Mouse (Mus musculus) erythroid progenitor cell, adult 5-6 weeks (primary cell): Measurements from ENCODE around the gene Cep41. TPM values are rescaled to one million over a fixed set of nuclear protein-coding genes. Genes with fewer than 3 reads are reported as not detected.

Experiments
- ATAC-seq: replicated peaks from 2 replicates; pipeline ENCODE4 v1.8.0; 2016; ENCODE audit warnings: moderate number of reproducible peaks, mild to moderate bottlenecking, moderate TSS enrichment, inconsistent platforms; ENCODE audit not compliant: poor library complexity, low FRiP score, severe bottlenecking
- total RNA-seq, 2 experiments: library from RNA; stranded (forward) in 1 of 2; stranded (reverse) in 1 of 2; fragments of 150-400 nt in 1 of 2; fragments of 186-747, 209-891 nt in 1 of 2; gene quantifications; 2 replicates each; pipeline versions ENCODE4 v1.2.3 to v1.2.4; 2015 to 2017; ENCODE audit warnings: low replicate concordance in 2 of 2

Gene Cep41
- total RNA-seq, 2 experiments from 2014 or later, result 3.1 to 49.0 TPM

DNA sequence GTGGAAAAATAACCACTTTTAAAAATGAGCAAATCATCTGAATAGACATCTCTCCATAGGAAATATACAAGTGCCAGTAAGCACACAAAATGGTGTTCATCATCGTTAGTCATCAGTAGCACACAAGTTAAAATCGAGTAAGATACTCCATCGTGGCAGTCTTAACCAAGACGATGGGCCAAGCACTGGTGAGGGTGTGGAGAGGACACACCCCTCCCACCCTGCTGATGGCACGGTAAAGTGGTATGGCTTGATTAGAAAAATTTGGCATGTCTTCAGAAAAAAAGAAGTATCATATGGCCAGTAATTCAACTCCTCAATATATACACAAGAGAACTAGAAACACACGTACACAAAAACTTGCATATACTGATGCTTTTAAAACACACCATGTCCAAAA is 17.0 kb downstream of the Cep41 start:
- peak; percentile 93 for ATAC-seq

DNA sequence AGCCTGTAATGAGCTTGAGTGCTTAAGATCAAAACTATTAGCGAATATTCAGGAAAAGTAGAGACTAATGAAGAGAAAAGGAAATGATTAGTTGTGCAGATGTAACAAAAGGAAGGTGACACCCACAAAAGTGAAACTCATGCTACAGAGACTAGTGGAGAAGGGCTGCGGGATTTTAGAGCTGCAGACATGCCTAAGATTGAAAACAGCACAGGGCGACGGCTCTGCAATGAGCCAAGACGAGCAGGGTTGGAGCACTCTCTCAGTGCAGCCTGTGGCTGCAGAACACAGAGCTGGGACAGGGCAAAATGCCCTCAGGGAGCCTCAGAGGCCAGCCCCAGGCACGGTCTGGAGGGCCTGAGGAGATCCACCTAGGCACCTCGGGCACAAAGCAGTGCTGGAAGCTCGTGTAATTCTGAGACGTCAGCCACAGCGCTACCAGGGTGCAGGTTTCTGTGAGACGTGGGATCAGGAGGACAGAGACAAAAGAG is 18.2 kb downstream of the Cep41 start:
- ATAC-seq, result no peak

DNA sequence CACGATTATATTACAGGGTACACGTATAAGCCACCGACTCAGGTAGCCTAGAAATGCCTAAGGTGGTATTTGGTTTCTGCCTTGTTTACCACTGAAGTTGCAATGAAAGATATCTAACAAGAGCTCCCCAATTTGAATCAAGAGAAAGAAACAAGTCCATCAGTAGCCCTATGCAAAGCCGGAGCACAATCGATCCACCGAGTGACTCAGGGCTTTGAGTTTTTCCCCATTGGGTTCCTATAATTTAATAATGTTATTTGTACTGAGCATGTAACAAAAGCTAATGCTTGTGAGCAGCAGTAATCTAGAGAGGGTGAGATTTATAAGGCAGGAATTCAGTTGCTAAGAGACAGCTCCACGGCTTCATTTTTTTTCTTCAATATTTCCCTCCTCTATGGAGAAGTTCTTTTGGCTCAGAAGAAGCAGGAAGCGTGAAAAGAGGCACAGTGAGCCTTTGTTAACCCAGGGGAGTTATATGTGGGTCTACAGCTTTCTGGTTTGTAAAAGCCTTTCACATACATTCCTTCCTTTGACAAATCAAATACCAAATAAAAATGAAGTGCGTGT is 18.8 kb downstream of the Cep41 start:
- no peak for ATAC-seq

DNA sequence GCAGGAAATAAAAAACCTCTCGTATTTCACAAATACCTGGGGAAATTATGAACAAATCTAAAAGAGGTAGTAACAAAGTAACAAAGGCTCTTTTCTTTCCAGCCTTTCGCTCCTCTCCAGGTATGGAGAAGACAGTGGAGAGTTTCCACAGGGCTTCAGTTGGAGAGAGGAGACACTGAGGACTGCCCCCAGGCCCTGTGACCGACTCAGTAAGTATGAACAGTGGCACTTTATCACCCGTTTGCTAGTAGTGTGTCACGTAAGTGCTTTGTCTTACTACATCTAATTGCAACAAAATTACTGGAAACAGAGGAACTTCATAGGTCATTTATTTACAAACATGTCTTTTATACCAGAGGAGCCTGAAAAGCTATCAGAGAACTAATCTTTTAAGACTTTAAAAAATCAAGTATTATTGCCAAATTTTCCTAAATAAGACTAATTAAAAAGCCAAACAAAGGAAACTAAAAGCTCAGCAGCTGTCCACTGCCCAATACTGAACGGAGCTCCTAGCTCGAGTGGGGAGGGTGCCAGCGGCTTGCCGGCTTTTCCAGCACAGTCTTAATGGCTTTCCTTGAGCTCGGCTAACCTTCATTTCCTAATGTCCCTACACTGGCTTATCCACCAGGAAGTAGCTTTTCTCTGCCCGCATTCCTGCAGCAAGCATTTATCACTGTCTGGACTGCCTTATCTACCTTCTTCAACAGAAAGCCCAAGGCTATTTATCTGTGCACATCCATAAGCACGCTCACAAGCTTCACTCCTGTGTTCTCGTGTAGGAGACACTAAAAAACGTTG is 19.6 kb downstream of the Cep41 start:
- peak; percentile 43; the same call in 1 of the 2 replicates for ATAC-seq

DNA sequence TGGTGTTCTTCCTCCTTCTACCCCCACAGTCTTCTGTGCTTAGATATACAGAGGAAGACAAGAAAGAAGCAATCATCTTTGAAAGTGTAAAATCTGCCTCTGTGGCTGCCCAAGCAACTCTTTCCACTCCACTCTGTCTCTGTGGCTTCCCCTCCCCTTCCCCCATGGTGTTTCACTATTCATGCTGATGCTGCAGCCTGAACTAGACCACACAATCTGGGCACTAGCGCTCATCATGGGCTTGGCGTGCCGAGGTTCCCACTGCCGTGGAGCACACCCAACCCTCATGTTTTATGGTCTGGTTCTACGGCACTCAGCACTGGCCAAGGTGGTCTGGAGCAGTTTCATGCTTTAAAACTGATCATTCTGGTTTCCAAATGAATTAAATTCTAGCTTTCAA is 21.9 kb downstream of the Cep41 start:
- ATAC-seq, result no peak

DNA sequence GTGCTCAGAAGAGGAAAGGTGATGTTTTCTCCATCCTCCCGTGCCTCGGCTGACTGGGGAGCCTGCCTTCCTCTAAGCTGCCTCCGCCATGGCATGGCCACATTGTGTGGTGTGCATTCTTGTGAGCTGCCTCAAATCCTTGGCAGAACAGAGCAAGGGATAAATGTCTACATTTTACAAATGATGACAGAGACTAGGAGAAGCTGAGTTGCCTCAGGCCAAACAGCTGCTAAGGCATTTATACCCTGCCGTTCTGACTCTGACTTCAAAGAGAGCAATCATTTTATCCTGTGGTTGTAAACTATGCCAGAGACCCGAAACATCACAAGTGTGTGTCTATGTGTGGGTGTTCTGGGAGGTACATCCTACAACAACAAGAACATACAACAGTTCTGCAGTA is 26.0 kb downstream of the Cep41 start:
- no peak for ATAC-seq

DNA sequence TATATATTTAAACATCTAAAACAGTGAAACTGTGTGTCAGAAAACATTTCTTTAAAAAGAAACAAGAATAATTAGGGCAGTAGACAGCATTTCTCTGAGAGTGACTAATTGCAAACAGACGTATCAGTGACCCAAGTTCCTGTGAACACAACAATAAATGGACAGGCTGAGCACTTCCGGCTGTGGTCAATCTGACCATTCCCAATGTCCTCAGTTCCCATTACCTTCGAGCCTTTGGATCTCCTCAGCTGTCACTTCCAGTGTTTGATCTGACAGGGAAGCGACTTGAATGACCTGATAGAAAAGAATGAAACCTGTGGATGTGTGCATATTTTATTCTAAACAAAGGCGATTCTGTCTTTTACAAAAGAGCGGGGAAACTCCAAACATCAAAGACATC is 27.5 kb downstream of the Cep41 start:
- no peak for ATAC-seq

DNA sequence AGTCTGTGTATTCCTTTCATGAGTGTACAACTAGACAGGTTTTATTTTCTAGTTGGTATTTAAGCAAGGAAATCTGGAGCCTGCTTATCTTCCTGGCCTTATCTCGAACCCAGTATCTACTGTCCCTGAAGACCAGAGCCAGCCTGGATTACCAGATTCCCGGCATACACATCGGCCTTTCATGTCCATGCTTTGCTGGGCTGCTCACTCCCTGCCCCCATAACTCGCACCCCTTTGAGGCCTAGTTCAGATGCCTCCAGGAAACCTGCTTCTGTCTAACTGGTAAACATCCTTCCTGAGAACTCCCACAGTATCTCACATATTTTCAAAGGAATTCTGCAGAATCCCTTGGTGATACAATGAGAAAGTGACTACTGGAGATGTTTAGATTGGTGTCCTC is 28.3 kb downstream of the Cep41 start:
- ATAC-seq, result no peak

DNA sequence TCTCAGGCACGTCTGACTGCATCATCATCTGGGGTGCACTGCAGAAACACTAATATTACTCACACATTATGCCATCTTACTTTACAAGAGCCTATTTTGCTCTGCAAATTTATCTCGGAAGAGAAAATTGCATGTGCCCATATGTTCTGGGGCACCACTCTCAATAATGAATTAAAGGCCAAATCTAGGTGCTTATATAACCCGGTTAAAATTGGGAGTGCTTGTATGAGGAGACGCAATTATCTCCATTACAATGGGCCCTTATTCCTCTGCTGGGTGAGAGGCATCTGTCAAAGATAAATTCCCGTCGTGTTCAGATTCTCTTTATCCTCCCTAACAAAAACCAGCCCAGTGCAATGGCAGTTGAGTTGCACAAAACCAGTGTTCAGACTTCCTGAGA is 28.8 kb downstream of the Cep41 start:
- no peak for ATAC-seq

DNA sequence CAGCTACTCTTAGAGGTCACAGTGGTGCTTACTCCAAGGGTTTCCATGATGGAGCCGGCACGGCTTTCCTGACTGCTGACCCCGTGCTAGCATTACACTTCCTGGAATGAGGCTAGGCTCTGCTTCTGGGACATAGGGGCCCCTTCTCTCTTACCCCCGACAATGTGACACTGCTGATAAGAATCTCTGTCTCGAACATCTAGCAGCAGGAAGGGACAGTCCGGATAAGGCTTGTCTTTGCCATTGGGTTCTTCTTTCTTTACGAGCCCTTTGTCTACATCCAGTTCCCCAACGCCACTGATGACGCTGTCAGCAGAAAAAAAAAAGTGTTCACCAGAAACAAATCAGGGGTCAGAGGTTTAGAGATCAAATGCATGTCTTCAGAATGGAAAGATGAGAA is 34.9 kb downstream of the Cep41 start:
- ATAC-seq, result no peak

DNA sequence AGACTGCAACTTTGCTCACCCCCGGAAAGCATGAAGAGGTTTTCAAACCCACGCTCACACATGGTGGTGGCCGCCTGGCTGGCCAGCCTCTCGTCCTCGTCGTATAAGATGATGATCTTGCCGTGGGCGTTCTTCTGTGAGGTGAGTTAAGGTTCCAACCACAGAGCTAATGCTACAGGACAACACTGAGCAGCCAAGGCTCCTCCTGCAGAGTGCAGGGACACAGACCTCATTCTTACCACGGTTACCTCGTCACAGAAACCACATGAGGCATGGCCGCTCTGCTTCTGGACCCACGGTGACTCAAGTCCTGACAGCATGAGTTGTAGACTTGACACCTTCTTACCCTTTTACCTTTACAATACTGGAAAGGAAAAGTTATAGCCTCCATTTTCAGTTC is 36.3 kb downstream of the Cep41 start:
- no peak for ATAC-seq

DNA sequence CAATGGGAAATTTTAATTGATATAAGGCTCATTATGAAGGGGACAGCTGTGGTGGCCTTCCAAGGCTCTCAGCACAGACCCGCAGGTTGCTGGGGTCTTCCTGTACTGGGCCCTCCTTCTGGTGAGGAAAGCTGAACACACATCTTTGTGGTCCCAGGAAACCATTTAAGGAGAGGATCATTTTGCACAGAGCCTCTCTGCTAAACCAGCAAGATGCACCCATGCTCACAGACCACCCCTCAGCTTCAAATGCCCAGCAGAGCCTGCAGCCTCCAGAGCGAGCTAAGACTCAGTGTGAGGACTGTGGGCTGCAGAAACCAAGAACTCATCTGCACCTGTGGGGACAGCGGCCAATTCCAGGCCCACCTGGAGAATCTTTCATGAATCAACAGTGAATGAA is 38.6 kb downstream of the Cep41 start:
- no peak for ATAC-seq

DNA sequence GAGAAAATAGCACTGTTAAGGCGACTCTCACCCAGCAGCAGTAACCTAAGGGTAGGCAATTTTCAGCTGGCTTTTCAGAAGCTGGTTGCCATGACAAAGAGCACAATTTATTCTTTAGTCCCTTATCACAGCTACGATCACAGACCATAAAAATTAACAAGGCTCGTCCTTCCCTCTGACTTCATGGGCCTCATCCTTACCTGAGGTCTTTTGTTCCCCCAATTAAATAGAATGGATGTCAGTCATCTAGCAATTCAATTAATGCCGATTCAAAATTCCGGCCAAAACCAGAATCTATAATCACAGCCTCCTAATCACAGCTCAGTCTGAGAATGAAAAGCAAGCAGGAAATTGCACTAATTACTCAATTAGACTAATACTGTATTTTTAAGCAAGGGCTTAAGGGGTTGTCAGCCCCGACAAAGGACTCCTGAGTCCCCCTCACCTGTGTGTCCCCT is 39.1 kb downstream of the Cep41 start:
- ATAC-seq, result no peak

DNA sequence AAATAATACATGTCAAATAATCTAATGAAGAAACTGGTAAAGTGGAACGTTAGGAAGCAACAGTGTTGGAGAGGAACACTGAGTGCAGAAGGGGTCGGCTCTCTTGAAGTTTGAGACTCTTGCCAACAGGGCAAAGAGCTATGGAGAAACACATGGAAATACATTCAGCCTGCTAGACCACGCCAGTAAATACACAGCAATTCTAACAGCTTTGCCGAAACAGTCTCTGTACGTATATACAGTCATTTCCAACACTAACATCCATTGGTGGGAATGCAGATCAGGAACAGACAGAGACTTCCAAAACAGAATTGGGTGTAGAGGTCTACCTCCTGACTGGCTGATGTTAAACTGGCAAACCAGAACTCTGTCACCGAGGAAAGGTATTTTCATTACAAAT is 40.0 kb downstream of the Cep41 start:
- no peak for ATAC-seq

DNA sequence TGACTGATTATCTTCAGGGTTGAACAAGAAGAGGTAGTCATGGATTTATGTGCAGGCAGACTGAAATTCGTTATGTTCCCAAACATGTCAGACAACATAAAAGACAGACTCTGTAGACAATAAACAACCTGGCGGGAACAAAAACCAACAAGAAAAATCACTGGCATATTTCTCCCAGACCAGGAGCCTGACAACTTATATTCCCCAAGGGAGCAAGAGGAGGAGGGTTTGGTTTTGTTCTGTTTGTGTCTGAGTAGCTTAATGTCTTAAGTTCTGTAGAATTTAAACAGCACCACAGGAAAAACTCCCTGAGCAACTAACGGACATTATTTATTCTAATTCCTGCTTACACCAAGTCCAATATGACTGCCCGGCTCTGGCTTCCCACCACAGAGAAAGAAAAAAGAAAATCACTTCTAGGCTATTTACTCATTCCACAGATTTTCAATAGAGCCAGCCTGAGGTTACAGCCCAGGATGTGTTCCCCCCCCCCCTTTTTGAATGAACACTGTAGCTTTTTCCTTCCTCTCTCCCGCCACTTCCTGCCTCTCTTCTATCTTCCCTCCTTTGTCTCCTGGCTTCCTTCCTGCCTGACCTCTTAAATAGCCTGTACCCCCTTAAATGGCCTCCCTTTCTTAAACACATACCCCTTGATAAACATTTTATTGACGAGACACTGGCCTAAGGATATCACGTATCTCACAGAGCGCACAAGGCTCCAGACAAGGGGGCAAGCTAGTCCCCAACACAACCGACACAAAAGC is 40.9 kb downstream of the Cep41 start:
- no peak for ATAC-seq

DNA sequence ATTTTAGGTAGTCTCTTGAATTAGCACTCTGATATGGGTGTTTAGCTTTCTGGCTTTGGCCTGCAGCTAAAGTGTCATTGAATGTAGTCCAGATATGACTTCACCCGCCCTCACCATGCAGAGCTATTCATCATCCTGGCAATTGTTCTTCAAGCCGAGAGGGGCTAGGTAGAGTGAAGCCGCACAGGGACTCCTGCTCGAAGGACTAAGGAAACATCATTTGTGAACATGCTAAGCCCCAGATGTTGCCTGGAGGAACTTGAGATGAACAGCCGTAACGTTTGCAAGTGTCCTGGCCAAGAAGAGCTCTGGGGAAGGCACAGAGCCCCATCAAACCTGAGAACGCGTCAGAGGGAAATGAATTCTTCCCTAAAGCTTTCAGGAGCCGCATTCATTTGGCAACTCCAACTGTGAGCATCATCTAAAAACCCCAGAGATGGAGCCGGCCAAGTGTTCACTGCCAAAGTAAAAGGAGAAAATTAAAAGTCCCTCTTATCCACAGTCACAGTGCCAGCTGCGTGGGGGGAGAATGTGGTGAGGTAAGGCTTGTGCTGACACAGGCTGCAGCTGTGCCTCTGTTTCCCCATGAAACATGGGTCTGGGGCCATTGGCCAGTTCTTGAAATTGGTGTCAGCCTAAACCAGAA is 43.8 kb downstream of the Cep41 start:
- no peak for ATAC-seq

DNA sequence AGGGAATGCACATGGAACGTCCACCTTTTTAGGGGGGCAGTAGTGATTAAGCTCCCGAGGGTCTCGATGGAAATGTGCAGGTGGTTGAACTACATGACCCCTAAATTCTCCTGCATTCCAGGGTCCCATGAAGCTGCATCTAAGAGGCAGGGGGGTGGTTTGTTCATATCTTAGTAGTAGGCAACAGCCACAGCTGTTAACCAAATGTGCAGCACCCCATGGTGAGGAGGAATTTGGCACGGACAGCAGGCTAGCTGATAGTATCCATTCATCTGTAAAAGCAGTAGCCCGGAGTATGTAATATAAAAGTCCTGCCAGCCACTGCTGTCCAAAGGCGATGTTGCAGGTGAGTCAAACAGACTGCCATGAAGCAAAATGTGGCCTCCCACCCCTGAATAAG is 48.2 kb downstream of the Cep41 start:
- no peak for ATAC-seq

DNA sequence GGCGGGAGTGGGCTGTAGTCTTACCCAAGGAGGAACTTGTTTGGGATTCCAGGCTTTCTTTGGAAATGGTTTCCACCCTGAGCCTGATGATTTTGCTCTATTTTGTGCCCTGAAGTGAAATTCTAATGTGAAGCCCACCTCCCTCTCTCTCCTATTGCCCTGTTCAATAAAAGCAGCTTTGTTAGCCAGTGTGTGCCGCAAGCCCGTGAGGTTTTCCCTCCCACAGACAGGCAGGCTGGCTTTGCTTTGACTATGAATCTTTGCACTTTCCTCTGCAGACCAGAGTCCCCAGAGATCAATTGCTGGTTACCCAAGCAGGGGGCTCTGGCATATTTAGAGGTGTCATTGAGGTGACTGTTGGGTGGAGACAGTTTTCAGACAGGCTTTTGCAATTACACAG is 49.1 kb downstream of the Cep41 start:
- ATAC-seq, result no peak

DNA sequence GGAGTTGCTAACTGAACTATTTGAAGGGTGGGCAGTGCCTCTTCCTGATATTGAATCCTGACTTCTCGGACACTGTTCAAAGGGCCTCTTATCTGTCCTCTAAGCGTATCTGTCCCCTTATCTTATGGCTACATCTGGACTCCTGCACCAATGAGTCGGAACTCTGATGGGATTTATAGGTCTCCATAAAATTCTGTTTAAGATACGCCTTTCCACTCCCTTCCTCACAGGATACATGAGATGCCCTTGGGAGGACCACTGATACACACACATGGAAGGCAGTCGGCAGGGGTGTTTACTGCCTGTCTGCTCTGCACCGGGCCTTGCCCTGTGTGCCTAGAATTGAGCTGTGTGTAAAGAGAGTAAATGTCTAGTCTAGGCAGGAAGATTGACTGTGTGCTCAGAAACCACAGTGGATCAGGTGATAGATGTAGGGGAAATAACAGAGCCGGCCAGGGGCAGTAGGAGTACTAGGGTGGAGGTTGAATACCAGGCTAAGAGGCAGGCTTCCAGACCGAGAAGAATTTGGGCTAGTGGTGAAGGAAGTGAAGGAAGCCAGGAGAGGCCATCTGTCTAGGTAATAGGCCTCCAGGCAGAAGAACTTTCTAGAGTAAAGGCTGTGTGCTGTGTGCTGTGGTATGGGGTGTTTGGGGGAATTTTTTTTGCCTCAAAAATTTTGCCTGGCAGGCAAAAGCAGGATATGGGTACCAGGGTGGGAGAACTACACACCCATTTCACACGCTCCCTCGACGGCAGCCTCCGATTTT is 49.7 kb downstream of the Cep41 start:
- no peak for ATAC-seq
